Mouse (Mus musculus) liver, adult 2 months (tissue): Measurements from ENCODE around the gene Atxn1.

Experiments used
- CTCF ChIP-seq: fragments of 200-500 bp; IDR thresholded peaks from 2 replicates; pipeline ENCODE4 v1.5.1; 2011; ENCODE audit warnings: low read depth, low read length, control low read depth
- POLR2A ChIP-seq: fragments of 200-500 bp; IDR thresholded peaks from 2 replicates; pipeline ENCODE4 v1.6.1; 2011; ENCODE audit warnings: low read length, control low read depth; ENCODE audit not compliant: insufficient read depth; ENCODE audit errors: extremely low read depth

DNA sequence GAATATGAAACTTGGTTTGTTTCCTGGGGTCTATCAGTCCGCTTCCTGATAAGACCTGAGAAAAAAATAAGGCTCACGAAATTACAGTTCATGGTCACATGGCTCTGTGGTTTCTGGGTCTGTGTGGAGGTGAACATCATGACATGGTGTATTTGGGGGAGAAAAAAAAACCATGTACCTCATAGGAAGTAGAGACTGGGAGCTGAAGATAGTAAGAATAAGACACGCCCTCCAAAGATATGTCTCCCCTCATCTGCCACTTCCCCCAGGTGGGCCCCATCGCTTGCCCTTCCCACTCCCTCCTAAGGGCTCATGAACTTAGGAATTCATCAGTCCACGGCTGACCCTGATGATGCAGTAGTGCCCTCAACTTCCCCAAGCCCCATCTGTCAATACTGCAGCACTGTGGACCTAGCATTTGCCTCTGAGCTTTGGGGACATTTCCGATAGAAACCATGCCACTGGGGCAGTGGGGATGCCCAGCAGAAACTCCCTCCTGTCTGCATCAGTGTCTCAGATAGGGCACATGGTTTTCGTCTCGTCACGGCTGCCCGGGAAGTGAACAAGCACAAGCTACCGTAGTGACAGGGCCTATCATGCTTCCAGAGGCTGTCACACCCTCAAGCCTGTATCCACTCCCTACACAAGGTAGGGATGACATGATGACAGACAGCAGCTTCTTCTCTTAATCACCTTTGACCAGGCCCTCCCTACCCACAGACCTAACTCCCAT, 437.4 kb downstream of the Atxn1 start:
- TF ChIP-seq CTCF: no peak
- TF ChIP-seq POLR2A: no peak
